In genomic region chr1:134567511-134567910, GRCm38 (mm10) we compare ENCODE assay signal across 37 mouse cellular contexts. TPM values are rescaled to one million over a fixed set of nuclear protein-coding genes. Genes with fewer than 3 reads are reported as not detected.
"Had no signal": no experiment of that assay in that cellular context is flagged by ENCODE, and none has a peak within 500 bp of the region (broad histone marks: within the 10 kb centered on the region; RNA-seq: fewer than 3 reads in every experiment).

No protein-coding gene starts in this region.

- H3K4me2 ChIP-seq: heart, embryonic 13.5 days; heart, embryonic 15.5 days; hindbrain, embryonic 13.5 days; hindbrain, embryonic 15.5 days; intestine, embryonic 15.5 days; kidney, embryonic 15.5 days; limb, embryonic 13.5 days; limb, embryonic 15.5 days; liver, embryonic 12.5 days had no signal

- H3K36me3 ChIP-seq: heart, embryonic 10.5 days; heart, embryonic 13.5 days; heart, embryonic 15.5 days; hindbrain, embryonic 13.5 days; hindbrain, embryonic 15.5 days; intestine, embryonic 15.5 days; kidney, embryonic 15.5 days; limb, embryonic 13.5 days; limb, embryonic 15.5 days; liver, embryonic 12.5 days had no signal

- DNase-seq: gastrocnemius, postnatal 14 days; gastrocnemius, postnatal 36 days; heart, adult 18-20 months; heart, postnatal 14 days; heart, postnatal 36 days; kidney, adult 11 months; kidney, adult 2 months; kidney, adult 9 months; kidney, postnatal 14 days; kidney, postnatal 36 days; layer of hippocampus, adult 9-11 months; layer of hippocampus, postnatal 36 days; left cerebral cortex, postnatal 4 days had no signal

- H3K9me3 ChIP-seq: heart, embryonic 10.5 days; heart, embryonic 13.5 days; heart, embryonic 15.5 days; hindbrain, embryonic 13.5 days; hindbrain, embryonic 15.5 days; intestine, embryonic 15.5 days; kidney, embryonic 15.5 days; limb, embryonic 13.5 days; limb, embryonic 15.5 days; liver, embryonic 12.5 days had no signal

- H3K4me3 ChIP-seq: heart, embryonic 10.5 days; heart, embryonic 13.5 days; heart, embryonic 15.5 days; hindbrain, embryonic 13.5 days; hindbrain, embryonic 15.5 days; intestine, embryonic 15.5 days; kidney, embryonic 15.5 days; limb, embryonic 13.5 days; limb, embryonic 15.5 days; liver, embryonic 12.5 days had no signal

- ATAC-seq: hindbrain, postnatal 0 days; intestine, embryonic 15.5 days; liver, embryonic 12.5 days had no signal

- H3K27me3 ChIP-seq: heart, embryonic 13.5 days; heart, embryonic 15.5 days; hindbrain, embryonic 13.5 days; hindbrain, embryonic 15.5 days; intestine, embryonic 15.5 days; kidney, embryonic 15.5 days; limb, embryonic 13.5 days; limb, embryonic 15.5 days; liver, embryonic 12.5 days had no signal

- H3K9ac ChIP-seq: heart, embryonic 13.5 days; heart, embryonic 15.5 days; hindbrain, embryonic 13.5 days; hindbrain, embryonic 15.5 days; intestine, embryonic 15.5 days; kidney, embryonic 15.5 days; limb, embryonic 13.5 days; limb, embryonic 15.5 days; liver, embryonic 12.5 days; liver, embryonic 14.5 days had no signal

- H3K27ac ChIP-seq: heart, embryonic 10.5 days; heart, embryonic 13.5 days; heart, embryonic 15.5 days; hindbrain, embryonic 13.5 days; hindbrain, embryonic 15.5 days; hindbrain, postnatal 0 days; intestine, embryonic 15.5 days; kidney, embryonic 15.5 days; kidney, postnatal 0 days; limb, embryonic 13.5 days; limb, embryonic 15.5 days; liver, embryonic 12.5 days; liver, embryonic 14.5 days had no signal

RNA-seq across cellular contexts. Expression of gene Mgat4e, which starts 18.0 kb away (rescaled TPM):
- total RNA-seq: gastrocnemius, adult 18-20 months; gastrocnemius, adult 8-10 months; gastrocnemius, postnatal 14 days; gastrocnemius, postnatal 36 days; heart, adult 18-20 months; heart, adult 8-10 months; heart, postnatal 14 days; heart, postnatal 36 days; hindbrain, postnatal 0 days; layer of hippocampus, adult 8-10 months; layer of hippocampus, postnatal 36 days; left cerebral cortex, adult 18-20 months; left cerebral cortex, postnatal 14 days; left cerebral cortex, postnatal 4 days; liver, adult 2 months had no signal
- polyA plus RNA-seq: heart, embryonic 10.5 days; heart, embryonic 13.5 days; heart, embryonic 15.5 days; heart, postnatal 0 days; hindbrain, embryonic 11.5 days; hindbrain, embryonic 13.5 days; hindbrain, embryonic 15.5 days; hindbrain, postnatal 0 days; intestine, embryonic 15.5 days; kidney, embryonic 15.5 days; kidney, postnatal 0 days; large intestine, adult 2 months; limb, embryonic 11.5 days; limb, embryonic 13.5 days; limb, embryonic 15.5 days; liver, adult 2 months; liver, embryonic 12.5 days; liver, embryonic 14.5 days had no signal
